Mouse (Mus musculus): ENCODE data around the gene Ccr8.
"Not testable (repeated sequence)": the region's sequence is repeated elsewhere in the genome, so short reads cannot be mapped to it uniquely, and the experiment has no call there.

Ccr8 gene

GRCm38 (mm10) chr9:120093701-120094100 lies 1.8 kb downstream of the Ccr8 start:
- no peak for DNase-seq

GRCm38 (mm10) chr9:120095886-120096285 lies 4.0 kb downstream of the Ccr8 start:
- no peak for DNase-seq

DNA sequence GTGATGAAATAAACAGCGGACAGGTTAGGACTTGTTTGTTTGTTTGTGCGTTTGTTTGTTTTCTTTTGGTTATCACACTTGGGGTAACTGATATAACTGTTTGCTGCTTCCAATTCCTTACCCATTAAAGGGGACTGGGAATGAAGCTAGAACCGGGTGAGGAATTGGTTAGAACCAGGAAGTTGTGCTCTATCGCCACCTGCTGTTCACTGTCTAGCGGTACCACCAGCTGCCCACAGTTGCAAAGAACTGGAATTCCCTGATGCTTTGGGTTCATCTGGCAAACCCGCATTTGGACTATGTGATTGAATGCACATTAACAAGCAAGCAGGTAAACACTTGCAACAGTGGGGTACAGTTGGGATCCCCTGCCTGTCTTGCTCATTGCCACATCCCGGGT lies 6.8 kb downstream of the Ccr8 start:
- peak; percentile 64 to 76 for DNase-seq

GRCm38 (mm10) chr9:120099304-120099703 lies 7.4 kb downstream of the Ccr8 start:
- no peak for DNase-seq

DNA sequence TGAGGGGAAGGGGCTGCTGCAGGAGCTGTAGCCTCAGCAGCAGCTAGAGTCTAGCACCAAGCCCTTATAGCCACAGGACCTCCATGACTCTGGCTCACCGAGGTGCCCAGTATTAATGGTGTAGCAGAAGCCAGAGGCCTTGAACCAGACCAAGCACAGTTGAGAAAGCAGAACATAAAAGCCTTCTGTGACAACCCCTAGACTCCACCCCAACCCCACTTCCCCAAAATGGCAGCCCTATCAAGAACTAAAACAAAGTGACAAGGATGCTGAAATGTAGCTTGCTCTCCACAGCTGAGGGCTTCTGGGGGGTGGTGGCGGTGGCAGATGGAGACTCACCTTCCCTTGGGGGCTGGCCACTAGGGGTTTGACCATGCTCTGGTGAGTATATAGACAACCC lies 9.3 kb downstream of the Ccr8 start:
- DNase-seq = no peak

DNA sequence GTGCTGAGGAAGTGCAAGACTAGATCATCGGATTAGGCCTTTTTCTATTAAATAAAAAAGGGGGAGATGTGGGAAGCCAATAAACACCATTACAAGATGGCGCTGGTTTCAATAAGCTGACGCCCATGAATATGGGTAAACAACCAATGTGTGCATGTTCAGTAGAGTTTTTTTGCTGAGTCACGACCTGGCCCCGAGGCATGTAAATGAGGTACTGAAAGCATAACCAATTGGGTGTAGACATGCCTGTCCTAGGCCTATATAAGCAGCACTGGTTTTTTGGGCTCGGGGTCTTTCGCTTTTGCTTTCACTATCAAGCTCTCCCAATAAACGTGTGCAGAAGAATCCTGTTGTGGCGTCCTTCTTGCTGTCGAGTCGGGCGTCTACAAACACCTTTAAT lies 17.0 kb downstream of the Ccr8 start:
- not testable (repeated sequence) for DNase-seq

DNA sequence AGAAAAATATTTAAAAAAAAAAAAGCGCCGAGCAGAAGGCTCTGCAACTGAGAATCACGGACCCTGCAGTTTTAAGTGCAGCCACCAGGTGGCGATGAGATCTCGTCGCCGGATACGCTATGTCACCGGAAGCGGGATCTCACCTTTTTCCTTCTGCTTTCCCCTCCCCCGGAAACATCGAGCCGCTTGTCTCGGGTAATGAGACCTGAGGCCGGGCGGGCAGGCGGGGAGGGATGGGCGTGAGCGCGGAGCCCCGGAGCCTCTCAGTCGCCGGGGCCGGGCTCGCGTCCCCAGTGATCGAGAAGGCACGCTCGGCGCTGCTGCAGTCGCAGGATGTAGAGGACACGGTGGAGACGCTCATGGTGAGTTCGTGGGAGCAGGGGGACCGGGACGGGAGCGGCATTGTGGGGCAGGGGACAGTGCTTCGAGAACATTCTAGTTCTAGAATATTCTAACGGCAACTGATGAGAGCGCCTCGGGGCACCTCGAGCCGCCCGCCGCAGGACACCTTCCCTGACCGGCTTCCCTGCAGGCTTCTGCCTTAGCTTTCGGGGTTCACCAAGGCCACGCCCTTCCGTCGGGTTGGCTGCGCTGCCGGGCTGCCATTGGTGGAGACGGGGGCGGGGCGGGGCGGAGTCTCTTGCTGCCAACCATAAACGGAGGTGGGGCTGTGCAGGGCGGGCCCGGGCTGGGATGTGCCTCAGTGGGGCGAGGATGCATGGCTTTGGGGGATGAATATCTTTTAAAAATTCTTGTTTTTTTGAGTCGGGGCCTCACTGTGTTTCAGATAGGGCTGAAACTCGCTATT lies 18.5 kb downstream of the Ccr8 start, which contains the start of gene Slc25a38:
Slc25a38 (plus strand) TSS at position 164 of the 808 bp plus-strand sequence.
- DNase-seq = peak; percentile 95 to 97

DNA sequence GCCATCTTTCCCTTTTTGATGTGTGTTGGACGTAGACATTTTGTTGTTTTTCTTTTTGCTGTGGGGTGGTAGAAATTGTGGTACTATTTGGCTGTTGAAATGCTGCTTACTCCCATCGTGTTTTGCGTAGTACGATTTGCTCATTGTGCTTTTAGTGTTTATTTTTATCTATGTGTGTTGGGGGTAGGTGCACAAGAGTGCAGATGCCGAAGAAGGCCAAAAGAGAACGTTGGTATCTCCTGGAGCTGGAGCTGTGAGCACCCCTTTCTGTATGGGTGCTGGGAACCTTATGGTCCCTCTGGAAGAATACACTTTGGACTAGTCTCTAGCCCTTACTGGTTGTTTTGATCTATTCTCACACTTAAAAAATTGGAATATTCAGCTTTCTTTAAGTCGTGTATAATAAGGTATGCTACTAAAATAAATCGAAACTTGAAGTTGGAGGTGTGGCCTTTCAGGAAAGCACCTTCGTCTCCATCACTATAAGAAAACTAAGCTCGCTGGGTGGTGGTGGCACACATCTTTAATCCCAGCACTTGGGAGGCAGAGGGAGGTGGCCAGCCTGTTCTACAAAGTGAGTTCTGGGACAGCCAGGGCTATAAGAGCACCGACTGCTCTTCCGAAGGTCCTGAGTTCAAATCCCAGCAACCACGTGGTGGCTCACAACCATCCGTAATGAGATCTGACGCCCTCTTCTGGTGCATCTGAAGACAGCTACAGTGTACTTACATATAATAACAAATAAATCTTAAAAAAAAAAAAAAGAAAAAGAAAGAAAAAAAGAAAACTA lies 19.4 kb downstream of the Ccr8 start:
- DNase-seq = no peak

GRCm38 (mm10) chr9:120112472-120112871 lies 20.6 kb downstream of the Ccr8 start:
- DNase-seq = no peak

DNA sequence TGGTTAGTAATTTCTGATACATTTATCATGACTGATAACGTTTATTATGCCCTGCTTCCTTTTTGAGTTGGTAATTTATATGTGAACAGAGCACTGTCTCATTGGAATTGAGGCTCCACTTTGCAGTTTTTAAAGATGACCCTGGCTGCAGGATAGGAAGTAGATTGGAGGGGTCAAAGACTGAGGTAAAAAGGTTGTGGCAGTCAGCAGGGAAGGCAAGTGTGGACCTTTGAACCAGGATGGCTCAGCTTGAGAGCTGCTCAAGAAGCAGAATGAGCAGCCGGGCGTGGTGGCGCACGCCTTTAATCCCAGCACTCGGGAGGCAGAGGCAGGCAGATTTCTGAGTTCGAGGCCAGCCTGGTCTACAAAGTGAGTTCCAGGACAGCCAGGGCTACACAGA lies 21.5 kb downstream of the Ccr8 start:
- no peak for DNase-seq

DNA sequence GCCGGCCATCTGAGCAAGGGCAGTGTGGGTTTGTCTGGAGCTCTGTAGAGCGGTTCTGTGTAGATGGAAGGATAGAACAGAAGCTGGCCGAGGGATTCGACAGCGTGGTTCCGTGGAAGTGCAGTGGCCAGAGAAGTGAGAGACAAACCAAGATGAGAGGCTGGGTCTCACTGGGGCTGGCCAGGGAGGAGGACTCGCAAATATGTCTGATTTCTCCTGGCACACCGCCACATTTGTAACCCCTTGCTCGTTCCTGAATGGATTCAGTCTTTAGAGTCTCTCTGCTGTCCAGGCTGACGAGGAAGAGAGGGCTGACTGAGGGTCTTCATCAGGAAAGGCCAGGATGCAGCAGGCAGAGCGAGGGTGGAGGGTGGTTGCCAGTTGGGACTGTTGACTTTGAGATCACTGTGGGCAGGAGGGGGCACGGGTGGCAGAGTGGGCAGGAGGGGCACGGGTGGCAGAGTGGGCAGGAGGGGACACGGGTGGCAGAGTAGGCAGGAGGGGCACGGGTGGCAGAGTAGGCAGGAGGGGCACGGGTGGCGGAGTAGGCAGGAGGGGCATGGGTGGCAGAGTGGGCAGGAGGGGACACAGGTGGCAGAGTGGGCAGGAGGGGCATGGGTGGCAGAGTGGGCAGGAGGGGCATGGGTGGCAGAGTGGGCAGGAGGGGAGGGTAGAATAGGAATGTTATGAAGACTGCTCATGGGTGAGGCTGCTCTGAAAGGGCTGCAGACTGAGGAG lies 22.3 kb downstream of the Ccr8 start:
- DNase-seq = no peak

- DNase-seq = no peak
These were observed 22.9 kb downstream of the Ccr8 start for GRCm38 (mm10) chr9:120114789-120115151.

DNA sequence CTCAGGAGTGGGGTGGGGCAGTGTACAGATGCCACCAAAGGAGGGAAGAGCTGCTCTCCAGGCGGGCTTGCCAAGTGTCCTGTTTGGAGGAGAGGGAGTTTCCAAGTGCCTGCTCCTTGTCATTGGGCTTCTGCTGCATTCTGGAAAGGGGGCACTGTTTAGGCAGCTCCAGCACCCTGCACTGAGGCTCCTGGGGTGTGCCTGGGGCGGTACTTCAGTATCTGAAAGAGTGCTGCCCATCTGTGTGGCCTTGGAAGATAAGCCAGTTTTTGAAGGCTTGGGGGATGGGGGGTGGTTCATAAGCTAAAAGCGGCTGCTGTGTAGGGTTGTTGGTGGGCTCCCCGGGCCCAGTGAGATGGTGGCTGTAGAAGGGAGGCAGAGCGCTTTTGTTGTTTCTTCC lies 23.7 kb downstream of the Ccr8 start:
- DNase-seq = no peak

- no peak for DNase-seq
These were observed 24.3 kb downstream of the Ccr8 start for GRCm38 (mm10) chr9:120116184-120116624.

DNA sequence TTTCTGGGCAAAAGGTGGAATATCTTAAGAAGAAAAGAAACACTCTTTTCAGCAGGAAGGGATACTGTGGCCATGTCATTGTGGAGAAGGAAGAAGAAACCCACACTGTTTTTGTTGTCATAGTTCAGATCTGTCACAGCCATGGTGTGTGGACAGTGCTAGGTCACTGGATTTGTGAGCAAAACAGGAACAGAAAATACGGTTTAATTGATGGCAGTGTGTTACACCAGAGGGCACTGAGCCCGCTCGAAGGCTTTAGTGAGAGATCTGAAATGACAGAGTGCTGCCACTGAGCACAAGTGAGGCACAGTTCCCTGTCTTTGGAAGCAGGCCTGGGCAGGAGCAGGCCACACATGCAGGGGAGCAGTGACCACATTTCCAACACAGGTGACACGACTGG lies 26.3 kb downstream of the Ccr8 start:
- DNase-seq = no peak

DNA sequence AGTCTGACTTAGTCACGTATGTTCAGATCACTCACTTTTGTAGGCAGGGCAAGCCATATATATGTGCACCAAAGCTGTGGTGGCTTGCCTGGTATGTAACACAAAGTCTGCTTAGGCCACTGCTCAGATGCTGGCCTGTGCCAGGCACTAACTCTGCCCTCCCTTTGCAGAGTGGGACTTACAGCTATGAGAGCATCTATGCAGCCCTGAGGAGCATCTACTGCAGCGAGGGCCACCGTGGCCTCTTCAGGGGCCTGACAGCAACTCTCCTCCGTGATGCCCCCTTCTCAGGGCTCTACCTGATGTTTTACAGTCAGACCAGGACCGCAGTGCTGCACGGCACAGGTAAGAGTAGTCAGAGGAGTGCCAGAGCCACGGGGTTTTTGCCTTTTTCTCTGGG lies 28.6 kb downstream of the Ccr8 start:
- no peak for DNase-seq

DNA sequence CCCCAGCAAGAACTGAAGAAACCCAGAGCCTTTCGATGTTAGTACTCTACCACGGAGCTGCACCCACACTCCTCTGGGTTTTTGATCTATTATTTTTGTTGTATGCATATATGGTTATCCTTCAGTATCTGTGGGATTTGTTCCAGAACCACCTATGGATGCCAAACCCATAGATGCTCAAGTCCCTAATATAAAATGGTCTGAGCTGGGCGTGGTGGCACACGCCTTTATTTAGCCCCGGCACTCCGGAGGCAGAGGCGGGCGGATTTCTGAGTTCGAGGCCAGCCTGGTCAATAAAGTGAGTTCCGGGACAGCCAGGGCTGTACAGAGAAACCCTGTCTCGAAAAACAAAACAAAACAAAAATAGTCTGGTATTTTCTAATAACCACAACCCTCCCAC lies 35.0 kb downstream of the Ccr8 start:
- no peak for DNase-seq

DNA sequence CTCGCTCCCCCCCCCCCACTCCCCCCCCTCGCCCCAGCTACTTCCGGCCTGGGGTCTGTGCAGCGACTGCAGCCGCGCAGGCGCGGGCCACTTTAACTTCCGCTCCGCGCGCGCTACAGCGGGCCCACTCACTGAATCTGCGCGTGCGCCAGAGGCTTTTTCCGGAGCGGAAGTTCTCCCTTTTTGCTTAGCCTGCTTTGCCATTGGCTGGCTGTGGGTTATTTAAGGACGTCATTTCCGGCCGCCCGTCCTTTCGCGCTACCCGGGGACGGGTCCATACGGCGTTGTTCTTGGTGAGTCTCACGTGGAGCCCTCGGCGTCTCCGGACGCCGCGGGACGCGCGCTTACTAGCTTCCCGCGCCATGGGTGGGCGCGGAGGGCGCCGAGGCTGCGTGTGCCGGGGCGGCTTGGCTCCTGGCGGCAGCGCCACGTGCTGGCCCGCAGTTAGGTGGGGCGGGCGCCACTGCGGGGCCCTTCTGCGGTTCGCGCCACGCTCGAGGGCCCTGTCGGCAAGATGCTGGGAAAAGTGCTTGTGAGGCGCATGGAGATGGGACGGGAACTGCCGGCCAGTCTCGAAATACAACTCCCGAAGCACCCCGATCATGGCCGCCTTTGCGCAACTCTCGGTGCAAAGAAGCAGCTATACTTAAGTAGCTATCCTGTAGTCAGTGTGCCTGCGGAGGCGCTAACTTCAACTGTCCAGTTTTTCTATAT lies 35.8 kb downstream of the Ccr8 start, which contains the start of gene Rpsa:
Rpsa (plus strand) TSS at position 152 of the 714 bp plus-strand sequence.
- peak; percentile 96 to 98 for DNase-seq

DNA sequence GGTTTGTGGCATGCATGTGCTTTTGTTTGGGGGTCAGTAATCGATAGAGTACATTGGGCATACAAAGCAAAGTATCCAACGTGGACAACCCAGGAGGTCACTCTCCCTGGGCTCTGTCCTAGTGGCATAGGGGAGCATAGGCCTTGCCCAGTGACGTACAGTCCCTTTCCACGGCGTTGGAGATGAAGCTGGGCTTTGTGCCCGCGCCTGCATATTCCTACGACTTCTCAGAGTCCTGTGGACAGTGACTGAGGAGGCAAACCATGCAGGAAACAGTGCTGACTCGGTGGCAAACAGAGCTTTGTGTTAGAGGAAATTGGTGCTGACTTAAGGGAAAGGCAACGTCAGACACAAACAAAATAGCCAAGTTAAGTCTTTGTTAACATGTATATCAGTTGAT lies 37.4 kb downstream of the Ccr8 start:
- no peak for DNase-seq

GRCm38 (mm10) chr9:120131784-120132288 lies 39.9 kb downstream of the Ccr8 start:
- DNase-seq = no peak

DNA sequence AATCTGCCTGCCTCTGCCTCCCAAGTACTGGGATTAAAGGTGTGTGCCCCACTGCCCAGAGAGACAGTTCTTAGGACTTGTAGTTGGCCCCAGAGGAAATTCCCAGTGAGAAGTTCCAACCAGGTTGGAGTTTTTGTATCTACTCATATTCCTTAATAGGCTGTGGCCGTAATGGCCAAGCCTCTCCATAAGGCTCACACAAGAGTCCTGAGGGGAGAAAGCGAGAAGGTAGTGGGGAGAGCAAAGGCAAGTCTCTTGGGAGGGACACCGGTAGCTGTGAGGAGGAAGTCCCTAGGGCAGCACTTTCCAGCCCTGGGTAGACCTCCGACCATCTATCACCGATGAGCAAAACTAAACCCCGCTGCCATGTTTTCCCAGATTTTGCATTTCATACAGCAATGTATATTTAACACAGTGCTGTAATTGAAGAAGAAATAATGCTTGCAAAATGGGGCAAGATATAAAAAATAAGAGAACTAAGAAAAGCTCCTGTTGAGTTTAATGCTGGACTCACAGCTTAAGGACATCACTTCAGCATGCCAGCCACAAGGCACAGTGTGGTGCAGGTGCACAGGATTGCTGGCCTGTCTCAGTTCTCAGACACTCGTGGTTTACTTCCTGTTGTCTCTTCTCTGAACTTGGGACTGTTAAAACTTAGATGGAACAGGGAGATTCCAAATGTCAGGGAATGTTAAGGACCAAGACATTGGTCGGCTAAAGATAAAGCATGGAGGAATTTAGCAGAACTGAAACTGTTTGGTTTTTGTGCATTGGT lies 41.3 kb downstream of the Ccr8 start:
- DNase-seq = no peak
